Mouse (Mus musculus): ENCODE measurements around the gene Zfp664.

Zfp664 gene

GRCm38 (mm10) chr5:124872033-124872432, 9.5 kb downstream of the Zfp664 start:
- DNase-seq (ENCODE audit: low spot score) = no peak

- no peak for DNase-seq (ENCODE audit: low spot score)
These were observed 10.6 kb downstream of the Zfp664 start for GRCm38 (mm10) chr5:124873096-124873495.

DNA sequence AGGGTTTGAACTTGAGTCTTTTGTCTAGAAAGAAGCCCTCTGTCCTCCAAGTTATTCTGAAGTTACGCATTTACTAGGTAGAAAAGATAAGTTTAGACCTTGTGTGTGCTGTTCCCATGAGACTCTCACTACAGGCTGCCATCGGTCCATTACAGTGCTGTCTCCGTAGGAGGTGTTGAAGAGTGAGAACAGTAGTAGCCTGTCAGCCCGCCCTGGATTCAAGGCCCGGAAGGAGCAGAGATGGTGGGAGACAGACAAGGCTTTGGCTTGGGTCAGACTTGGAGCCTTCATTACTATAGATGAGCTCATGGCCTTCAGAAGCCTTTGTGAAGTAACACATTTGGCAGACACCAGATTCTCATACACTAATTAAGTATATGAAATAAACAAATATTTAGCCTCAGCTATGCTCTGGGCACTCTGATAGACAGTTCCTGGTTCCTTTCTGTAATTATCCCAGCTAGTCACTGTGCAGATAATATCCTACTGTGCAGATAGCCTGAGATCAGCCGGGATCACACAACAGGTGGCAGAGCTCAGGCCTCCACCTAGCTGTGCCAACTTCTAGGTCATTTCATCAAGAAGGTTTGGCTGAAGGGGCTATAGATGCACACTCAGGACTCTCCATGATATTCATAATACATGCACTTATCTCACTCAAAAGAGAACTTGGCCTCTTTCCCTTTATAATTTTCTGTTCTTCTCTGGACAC, 11.6 kb downstream of the Zfp664 start:
- DNase-seq (ENCODE audit: low spot score) = no peak

- no peak for DNase-seq (ENCODE audit: low spot score)
These were observed 16.8 kb downstream of the Zfp664 start for GRCm38 (mm10) chr5:124879251-124879650.

DNA sequence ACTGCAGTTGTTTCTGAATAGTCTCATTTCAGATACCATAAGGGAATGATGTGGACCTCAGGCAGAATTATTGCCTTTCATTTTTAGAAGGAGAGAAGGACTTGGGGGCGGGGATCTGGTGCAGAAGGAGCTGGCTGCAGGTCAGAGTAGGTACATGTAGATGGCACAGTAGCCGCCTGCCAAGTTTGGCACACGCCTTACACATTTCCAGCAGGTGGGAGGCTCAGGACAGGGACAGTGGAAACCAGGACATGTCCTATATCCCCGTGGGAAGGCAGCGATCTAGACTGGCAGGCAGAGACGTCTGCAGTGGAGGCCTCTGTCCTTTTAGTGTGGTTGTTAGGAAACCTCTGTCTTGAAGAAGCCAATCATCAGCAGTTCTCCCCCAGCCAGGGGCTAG, 17.3 kb downstream of the Zfp664 start:
- DNase-seq (ENCODE audit: low spot score) = no peak

DNA sequence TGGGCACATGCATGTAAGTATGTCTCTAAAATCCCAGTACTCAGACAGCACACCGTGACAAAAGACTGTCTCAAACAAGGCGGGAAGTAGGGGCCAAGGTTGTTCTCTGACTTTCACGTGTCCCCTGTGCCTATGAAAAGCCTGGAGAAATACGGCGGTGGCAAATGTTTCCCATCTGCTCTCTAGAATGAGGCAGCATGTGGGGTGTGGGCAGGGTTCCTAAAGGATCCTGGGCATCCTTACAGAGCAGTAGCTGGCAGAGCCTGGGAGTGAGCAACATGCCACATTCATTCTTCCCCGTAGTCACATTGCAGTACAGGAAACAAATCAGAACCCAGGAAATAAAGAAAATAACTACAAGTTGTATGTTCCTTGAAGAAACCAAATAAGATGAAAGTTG, 21.4 kb downstream of the Zfp664 start:
- DNase-seq (ENCODE audit: low spot score) = no peak

DNA sequence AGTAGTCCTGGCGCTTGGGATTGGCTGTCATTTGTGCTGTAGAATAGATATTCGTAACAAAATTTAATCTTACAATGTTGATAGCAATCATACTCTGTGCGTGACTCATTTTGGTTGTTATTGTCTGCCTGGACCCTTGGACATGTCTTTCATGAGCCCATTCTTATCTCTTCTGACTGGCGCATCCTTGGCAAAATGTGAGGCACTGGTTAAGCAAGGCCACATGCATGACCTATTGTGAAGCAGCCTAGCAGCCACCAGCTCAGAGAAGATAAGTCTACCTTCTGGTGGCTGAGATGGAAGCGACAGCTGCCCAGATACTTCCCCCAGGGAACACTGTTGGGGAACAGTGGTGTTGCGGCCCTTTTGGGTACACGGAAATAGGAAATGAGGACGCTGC, 26.2 kb downstream of the Zfp664 start:
- no peak for DNase-seq (ENCODE audit: low spot score)

GRCm38 (mm10) chr5:124891921-124892370, 29.5 kb downstream of the Zfp664 start:
- DNase-seq (ENCODE audit: low spot score) = no peak

DNA sequence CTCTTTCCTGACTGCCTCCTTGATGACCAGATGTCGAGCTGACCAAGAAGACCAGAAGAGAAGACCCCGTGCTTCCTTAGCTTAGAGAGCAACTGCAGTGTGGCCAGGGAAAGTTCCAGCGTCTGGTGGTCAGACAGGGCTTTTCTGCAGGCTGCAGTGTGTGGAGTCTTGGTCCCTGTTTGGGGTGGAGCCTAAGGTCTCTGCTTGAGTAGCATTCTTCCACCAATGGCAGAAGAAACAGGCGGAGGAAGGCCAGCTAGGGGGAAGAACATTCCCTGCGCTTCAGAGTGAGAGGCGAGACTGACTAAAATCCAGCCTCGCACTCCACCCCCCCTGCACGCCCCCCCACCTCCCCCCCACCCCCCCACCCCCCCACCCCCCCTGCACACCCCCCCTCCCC, 33.6 kb downstream of the Zfp664 start:
- no peak for DNase-seq (ENCODE audit: low spot score)

GRCm38 (mm10) chr5:124899945-124900631, 37.6 kb downstream of the Zfp664 start:
- peak; percentile 66 for DNase-seq (ENCODE audit: low spot score)

- no peak for DNase-seq (ENCODE audit: low spot score)
These were observed 38.4 kb downstream of the Zfp664 start for GRCm38 (mm10) chr5:124900738-124901490.

DNA sequence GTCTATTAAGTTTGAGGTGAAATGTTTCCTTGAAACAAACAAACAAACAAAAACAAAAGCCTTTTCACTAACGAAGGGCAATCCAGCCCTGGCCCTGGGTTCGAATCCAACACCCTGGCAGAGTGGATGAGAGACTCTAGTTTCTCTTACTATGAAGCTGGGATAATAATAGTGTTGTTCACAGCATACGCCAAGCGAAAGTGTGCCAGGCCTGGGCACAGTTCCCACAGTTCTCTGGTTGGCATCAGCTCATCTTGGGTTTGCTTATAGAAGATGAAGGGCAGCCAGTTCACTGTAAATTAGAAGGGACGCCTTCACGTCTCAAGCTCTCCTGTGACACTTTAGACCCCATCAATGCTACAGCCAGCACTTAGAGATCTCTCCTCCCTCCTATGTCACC, 39.2 kb downstream of the Zfp664 start:
- no peak for DNase-seq (ENCODE audit: low spot score)

GRCm38 (mm10) chr5:124902195-124902594, 39.7 kb downstream of the Zfp664 start:
- DNase-seq (ENCODE audit: low spot score) = no peak

GRCm38 (mm10) chr5:124903852-124904251, 41.4 kb downstream of the Zfp664 start:
- DNase-seq (ENCODE audit: low spot score) = no peak

GRCm38 (mm10) chr5:124906890-124907289, 44.4 kb downstream of the Zfp664 start:
- no peak for DNase-seq (ENCODE audit: low spot score)

- peak; percentile 8 for DNase-seq (ENCODE audit: low spot score)
These were observed 46.4 kb downstream of the Zfp664 start for GRCm38 (mm10) chr5:124908860-124909259.

- DNase-seq (ENCODE audit: low spot score) = no peak
These were observed 49.8 kb downstream of the Zfp664 start for GRCm38 (mm10) chr5:124912276-124912675.

GRCm38 (mm10) chr5:124912946-124913933, 50.7 kb downstream of the Zfp664 start:
- no peak for DNase-seq (ENCODE audit: low spot score)

DNA sequence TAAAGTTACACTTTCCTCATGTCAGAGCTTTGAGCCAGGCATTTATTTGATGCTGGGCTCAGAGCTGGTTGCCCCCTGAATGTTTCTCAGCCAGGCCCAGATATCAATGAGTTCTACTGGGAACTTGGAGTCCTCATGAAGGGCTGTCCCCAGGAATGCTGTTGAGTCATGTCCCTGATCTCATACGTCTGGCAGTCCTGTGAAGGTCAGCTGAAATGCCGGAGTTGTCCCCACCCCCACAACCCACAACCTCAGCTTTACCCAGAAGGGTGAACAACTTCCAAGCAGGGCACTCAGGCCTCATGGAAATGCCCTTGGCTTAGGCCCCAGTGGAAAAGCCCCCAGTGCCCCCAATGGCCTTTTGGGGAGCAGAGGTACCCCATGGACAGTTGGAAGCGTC, 57.3 kb downstream of the Zfp664 start:
- DNase-seq (ENCODE audit: low spot score) = no peak

DNA sequence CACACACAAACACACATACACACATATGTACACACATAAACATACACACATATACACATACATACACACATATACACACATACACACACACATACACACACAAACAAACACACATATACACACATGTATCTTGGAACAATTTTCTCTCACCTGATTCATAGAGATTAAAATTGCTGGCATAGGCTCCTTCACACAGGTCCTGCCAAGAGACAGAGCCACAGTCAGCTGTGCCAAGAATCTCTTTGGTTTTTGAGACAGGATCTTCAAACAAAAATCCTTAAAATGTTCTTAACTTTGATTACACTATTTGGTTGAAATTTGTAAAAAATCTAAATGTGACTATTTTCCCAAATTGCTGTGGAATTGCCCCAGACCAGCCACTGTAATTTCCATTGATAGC, 58.9 kb downstream of the Zfp664 start:
- no peak for DNase-seq (ENCODE audit: low spot score)

Data from c-Kit-positive CD71-positive TER-119-positive erythroid progenitor cells, embryonic 14.5 days (primary cell).